Mouse (Mus musculus) liver, adult 2 months (tissue): ENCODE data around the gene Yod1. TPM values are rescaled to one million over a fixed set of nuclear protein-coding genes. Genes with fewer than 3 reads are reported as not detected.

ENCODE experiments used
- DNase-seq: peaks from one replicate; pipeline ENCODE4 v3.0.0-alpha.2; 2011; ENCODE audit warnings: low read depth, low spot score; ENCODE audit errors: extremely low read depth
- H3K27ac ChIP-seq: fragments of 200-500 bp; replicated peaks from 2 replicates; pipeline ENCODE4 v1.5.1; 2012; ENCODE audit warnings: low read depth, mild to moderate bottlenecking, control low read depth, inconsistent platforms, low read length; ENCODE audit not compliant: insufficient read depth
- H3K27me3 ChIP-seq: fragments of 200-500 bp; 2 replicates; pipeline ENCODE4 v1.6.1; 2012; ENCODE audit warnings: mild to moderate bottlenecking, moderate library complexity, low read length, inconsistent platforms; ENCODE audit not compliant: control insufficient read depth, insufficient read depth
- H3K36me3 ChIP-seq: fragments of 200-500 bp; 2 replicates; pipeline ENCODE4 v1.6.1; 2012; ENCODE audit warnings: low read length, inconsistent platforms; ENCODE audit not compliant: control insufficient read depth, insufficient read depth
- H3K4me1 ChIP-seq: fragments of 200-500 bp; 2 replicates; pipeline ENCODE4 v1.6.1; 2011; ENCODE audit warnings: low read length; ENCODE audit not compliant: control insufficient read depth, insufficient read depth
- H3K4me3 ChIP-seq: fragments of 200-500 bp; 2 replicates; pipeline ENCODE4 v1.5.1; 2011; ENCODE audit warnings: low read depth, mild to moderate bottlenecking, control low read depth, low read length, moderate library complexity; ENCODE audit not compliant: insufficient read depth
- H3K79me2 ChIP-seq: fragments of 200-500 bp; 2 replicates; pipeline ENCODE4 v1.6.1; 2012; ENCODE audit warnings: inconsistent platforms, mild to moderate bottlenecking, low read length, moderate library complexity; ENCODE audit not compliant: control insufficient read depth, insufficient read depth
- H3K9ac ChIP-seq: fragments of 200-500 bp; 2 replicates; pipeline ENCODE4 v1.6.1; 2012; ENCODE audit warnings: low read depth, mild to moderate bottlenecking, control low read depth, inconsistent platforms, low read length
- CTCF ChIP-seq: fragments of 200-500 bp; IDR thresholded peaks from 2 replicates; pipeline ENCODE4 v1.5.1; 2011; ENCODE audit warnings: low read depth, low read length, control low read depth
- POLR2A ChIP-seq: fragments of 200-500 bp; IDR thresholded peaks from 2 replicates; pipeline ENCODE4 v1.6.1; 2011; ENCODE audit warnings: low read length, control low read depth; ENCODE audit not compliant: insufficient read depth; ENCODE audit errors: extremely low read depth
- WGBS: fragments of 180-500 bp; shearing (Covaris S2); methylation state at CpG from one replicate; pipeline ENCODE4 v1.1.7; 2018; 5-methylcytosine and 5-hydroxymethylcytosine counted together
- polyA plus RNA-seq: library from polyadenylated mRNA; depleted of rRNA; stranded (reverse); fragments of >200 nt; gene quantifications from 2 replicates; pipeline ENCODE4 v1.2.3, GENCODE M21; 2012
- total RNA-seq: library from RNA; depleted of rRNA; stranded (reverse); fragments of >200 nt; gene quantifications from 2 replicates; pipeline ENCODE4 v1.2.3, GENCODE M21; 2014

Gene Yod1
- total and polyA plus RNA-seq, 2 experiments = 1.3 to 9.0 TPM

DNA sequence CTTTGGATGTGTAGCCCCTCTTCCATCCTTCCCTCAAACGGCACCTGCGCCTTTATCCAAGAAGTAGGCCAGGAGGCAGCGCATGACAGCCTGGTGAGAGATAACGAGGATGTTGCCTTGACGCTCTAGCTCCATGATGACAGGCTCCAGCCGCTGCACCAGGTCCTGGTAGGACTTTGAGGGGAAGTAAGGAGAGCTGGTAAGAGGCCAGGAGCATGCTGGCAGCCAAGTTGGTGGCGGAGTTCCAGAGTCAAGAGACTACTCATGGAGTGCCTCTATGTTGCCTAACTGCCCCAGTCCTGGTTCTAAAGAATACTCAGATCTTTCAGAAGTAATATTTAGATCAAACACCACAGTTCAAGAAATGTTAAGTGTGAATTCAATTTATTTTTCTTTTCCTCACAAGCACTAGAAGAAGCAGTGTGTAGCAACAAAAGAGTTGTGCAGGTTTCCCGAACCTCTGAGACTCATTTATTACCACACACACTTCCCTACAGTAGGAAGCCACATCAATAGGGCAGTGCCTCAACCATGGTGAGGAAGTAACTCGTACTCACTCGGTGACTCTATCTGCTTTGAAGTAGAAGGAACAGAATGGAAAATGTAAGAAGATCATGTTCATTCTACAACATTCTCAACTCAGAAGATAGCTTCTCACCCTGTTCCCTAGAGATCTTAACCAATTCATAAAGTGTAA lies 17.0 kb upstream of the Yod1 start:
- Histone ChIP-seq H3K27ac (no peak overlapping the region), H3K4me1 (peaks cover 3% of the 10 kb centered on the region; the same call in 1 of the 2 replicates), H3K27me3 (no peaks in the 10 kb centered on the region), H3K36me3 (peaks cover 66% of the 10 kb centered on the region), H3K9ac (no peak overlapping the region), H3K79me2 (no peaks in the 10 kb centered on the region), H3K4me3 (no peak overlapping the region)
- TF ChIP-seq CTCF = no peak
- TF ChIP-seq POLR2A = no peak
- DNase-seq = peak; percentile 75
- 59% methylated on average over 10 of the region's 10 CpGs for WGBS

GRCm38 (mm10) chr1:130701976-130702375 lies 15.2 kb upstream of the Yod1 start:
- H3K9ac ChIP-seq = no peak overlapping the region
- 97% methylated on average over 11 of the region's 11 CpGs for WGBS
- no peaks in the 10 kb centered on the region for H3K4me1 ChIP-seq
- H3K36me3 ChIP-seq = peaks cover 72% of the 10 kb centered on the region
- no peak for DNase-seq
- H3K79me2 ChIP-seq = no peaks in the 10 kb centered on the region
- TF ChIP-seq CTCF (no peak), POLR2A (no peak)
- H3K4me3 ChIP-seq = no peak overlapping the region
- no peaks in the 10 kb centered on the region for H3K27me3 ChIP-seq
- H3K27ac ChIP-seq = no peak overlapping the region

DNA sequence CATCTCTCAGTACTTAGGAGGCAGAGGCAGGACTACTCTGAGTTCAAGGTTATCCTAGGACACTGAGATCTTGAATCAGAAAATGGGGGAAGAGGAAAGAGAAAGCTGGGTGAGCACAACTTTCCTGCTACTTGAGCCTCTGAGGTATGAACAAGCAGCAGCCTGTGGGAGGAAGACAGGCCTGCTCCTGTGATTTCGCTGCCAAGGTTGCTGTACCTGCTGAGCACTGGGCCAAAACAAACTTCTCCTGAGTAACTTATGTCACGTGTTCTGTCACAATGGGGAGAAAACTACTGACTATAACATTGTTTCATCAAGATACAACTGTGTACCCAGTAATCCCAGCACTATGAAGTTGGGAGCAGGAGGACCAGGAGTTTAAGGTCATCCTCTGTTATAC lies 13.5 kb upstream of the Yod1 start:
- Histone ChIP-seq H3K4me1 (no peaks in the 10 kb centered on the region), H3K27me3 (no peaks in the 10 kb centered on the region), H3K36me3 (peaks cover 74% of the 10 kb centered on the region), H3K79me2 (no peaks in the 10 kb centered on the region), H3K9ac (no peak overlapping the region), H3K27ac (no peak overlapping the region), H3K4me3 (no peak overlapping the region)
- no peak for TF ChIP-seq CTCF
- TF ChIP-seq POLR2A = no peak
- WGBS = 26% methylated on average over 2 of the region's 2 CpGs
- peak; percentile 67 for DNase-seq

- Histone ChIP-seq H3K4me1 (peaks cover 3% of the 10 kb centered on the region; the same call in 1 of the 2 replicates), H3K36me3 (peaks cover 56% of the 10 kb centered on the region), H3K27me3 (no peaks in the 10 kb centered on the region), H3K4me3 (no peak overlapping the region), H3K27ac (no peak overlapping the region), H3K9ac (no peak overlapping the region), H3K79me2 (peaks cover 13% of the 10 kb centered on the region; the same call in 1 of the 2 replicates)
- no peak for TF ChIP-seq CTCF
- no peak for TF ChIP-seq POLR2A
- 92% methylated on average over 22 of the region's 22 CpGs for WGBS
- no peak for DNase-seq
Observed at GRCm38 (mm10) chr1:130710283-130711080, 6.6 kb upstream of the Yod1 start.

DNA sequence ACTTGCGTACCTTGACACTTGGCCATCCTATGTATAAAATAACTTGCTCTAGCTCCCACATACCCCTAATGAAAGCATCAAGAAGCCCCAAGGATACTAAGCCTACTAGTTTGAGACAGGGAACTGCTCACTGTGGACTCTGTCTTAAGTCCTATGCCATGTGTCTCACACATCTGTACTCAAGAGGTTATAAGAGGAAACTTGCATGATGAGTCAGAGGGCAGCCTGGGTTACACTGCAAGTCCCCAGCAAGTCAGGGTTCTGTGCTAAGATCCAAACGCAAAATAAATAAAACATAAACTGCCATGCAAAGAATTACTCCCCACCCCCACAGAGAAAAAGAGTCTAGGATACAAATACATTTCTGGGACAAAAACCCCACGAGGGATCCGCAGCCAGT lies 3.1 kb upstream of the Yod1 start:
- Histone ChIP-seq H3K27ac (no peak overlapping the region), H3K36me3 (peaks cover 24% of the 10 kb centered on the region), H3K9ac (no peak overlapping the region), H3K4me1 (peaks cover 5% of the 10 kb centered on the region), H3K4me3 (no peak overlapping the region), H3K27me3 (no peaks in the 10 kb centered on the region), H3K79me2 (peaks cover 20% of the 10 kb centered on the region; the same call in 1 of the 2 replicates)
- 84% methylated on average over 4 of the region's 4 CpGs for WGBS
- DNase-seq = no peak
- TF ChIP-seq CTCF (no peak), POLR2A (no peak)
